Mouse (Mus musculus) lung, adult 18-20 months (tissue): ENCODE measurements around the gene Prkch.
A peak's percentile ranks its signal among the peaks of the same experiment; 100 is the strongest.
"Not testable (repeated sequence)": the region's sequence is repeated elsewhere in the genome, so short reads cannot be mapped to it uniquely, and the experiment has no call there.

ENCODE experiments used
- DNase-seq, 2 experiments: peaks; one replicate each; pipeline ENCODE4 v3.0.0; 2022; ENCODE audit warnings: mixed read lengths in 2 of 2

Prkch gene

GRCm38 (mm10) chr12:73584610-73585240 lies at the start of gene Prkch:
TSS of gene Prkch (plus strand) at chr12:73584796.
- peak; percentile 91 to 93 for DNase-seq

- peak; percentile 69 to 80 for DNase-seq
Observed at GRCm38 (mm10) chr12:73537499-73538138, 47.0 kb upstream of the Prkch start.

DNA sequence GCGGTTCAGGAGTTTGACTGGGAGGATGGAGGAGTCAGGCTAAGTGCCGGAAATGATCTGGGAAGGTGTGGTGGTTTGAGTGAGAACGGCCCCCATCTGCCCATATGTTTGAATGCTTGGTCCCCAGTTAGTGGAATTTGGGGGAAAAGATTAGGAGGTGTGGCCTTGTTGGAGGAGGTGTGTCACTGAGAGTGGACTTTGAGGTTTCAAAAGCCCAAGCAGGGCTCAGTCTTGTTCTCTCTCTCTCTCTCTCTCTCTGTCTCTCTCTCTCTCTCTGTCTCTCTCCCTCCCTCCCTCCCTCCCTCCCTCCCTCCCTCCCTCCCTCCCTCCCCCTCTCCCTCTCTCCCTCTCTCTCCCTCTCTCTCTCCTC lies 46.5 kb upstream of the Prkch start:
- not testable (repeated sequence) for DNase-seq

DNA sequence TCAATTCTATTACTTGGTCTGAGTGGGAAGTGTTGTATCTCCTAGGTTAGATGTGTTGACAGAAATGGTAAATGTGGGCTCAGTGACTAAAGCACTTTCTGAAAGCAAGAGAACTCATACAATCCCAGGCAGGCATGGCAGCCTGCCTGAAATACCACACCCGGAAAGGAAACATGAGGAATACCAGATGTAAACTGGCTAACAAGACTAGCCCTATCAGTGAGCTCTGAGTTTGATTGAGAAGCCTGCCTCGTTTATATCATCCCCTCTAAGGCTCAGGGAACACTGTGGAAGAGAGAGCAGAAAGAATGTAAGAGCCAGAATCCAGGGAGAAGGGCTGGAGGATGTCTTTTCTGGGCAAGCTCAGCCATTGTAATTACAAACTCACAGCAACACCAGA lies 45.4 kb upstream of the Prkch start:
- no peak for DNase-seq

DNA sequence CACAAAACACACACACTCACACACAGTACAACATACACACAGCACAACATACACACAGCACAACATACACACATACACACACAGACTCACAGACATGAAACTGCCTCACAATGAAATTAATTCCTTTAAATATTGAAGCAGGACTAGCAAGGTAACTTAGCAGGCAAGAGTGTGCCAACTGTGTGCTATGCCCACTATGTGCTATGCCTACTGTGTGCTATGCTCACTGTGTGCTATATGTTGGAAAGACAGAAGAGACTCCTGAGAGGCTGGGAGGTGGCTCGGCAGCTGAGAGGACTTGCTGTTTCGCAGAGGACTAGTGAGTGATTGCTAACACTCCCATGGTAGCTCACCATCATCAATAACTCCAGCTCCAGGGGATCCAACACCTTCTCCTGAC lies 44.2 kb upstream of the Prkch start:
- no peak for DNase-seq

- DNase-seq = no peak
Observed at GRCm38 (mm10) chr12:73543191-73543590, 41.4 kb upstream of the Prkch start.

GRCm38 (mm10) chr12:73544736-73545671 lies 39.6 kb upstream of the Prkch start:
- DNase-seq = no peak

DNA sequence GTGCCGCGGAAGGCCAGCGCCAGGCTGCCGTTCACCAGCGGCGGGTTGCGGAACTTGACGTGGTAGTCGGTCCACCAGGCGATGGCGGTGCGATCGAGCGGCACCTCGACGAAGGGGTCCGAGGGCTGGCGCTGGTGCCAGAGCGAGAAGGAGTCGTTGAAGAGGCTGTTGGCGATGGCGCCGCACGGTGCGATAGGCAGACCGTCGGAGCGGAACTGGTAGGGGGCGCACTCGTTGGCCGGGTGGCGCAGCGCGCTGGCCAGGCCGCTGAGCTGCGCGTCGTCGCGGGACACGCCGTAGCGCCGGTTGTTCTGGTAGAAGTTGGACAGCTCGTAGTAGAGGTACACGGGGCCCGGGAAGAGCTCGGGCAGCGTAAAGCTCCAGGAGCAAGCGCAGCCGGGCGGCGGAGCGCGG lies 38.9 kb upstream of the Prkch start:
- DNase-seq = peak; percentile 50

DNA sequence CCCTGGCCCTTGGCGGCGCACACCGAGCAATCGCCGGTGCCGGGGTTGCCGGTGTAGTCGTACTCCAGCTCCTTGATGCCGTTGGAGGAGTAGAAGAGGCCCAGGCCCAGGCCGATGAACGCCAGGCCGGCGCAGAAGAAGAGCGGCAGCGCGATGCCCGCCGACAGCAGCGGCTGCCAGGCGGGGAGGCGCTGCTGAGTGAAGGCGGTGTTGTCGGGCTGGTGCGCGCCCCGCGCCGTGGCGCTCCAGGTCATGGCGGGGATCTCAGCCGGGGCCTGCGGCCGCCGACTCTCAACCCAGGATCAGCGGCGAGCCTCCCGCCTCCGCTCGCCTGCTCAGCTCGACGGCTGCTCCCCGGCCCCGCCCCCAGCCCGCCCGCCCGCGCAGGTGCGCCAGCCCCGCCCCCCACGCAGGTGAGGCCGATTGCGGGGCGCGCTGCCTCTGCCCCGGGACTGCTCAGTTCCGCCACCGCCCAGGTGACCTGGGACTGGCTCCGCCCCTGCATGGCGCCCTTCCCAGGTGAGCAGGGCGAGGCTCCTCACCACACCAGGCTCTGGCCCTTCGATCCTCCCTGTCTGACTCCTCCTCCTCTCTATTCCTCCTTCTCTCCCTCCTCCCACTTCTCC lies 38.4 kb upstream of the Prkch start, which contains the start of gene Tmem30b:
TSS of gene Tmem30b (minus strand) at position 307 of the 626 bp plus-strand sequence.
- peak; percentile 84 to 89 for DNase-seq

DNA sequence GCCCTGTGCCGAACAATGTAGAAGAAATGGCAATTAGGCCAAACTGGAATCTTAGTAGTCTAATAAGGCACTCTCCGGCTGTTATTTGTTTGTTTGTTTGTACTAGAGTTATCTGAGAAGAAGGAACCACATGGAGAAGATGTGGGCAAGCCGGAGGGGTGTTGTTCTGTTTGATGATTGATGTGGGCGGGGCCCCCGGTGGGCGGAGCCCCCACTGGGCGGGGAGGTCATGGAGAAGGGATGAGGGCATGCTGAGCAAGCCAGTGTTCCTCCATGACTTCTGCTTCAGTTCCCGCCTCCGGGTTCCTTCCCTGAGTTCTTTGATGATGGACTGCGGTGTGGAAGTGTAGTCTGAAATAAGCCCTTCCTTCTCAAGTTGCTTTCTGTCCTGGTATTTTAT lies 37.0 kb upstream of the Prkch start:
- no peak for DNase-seq

DNA sequence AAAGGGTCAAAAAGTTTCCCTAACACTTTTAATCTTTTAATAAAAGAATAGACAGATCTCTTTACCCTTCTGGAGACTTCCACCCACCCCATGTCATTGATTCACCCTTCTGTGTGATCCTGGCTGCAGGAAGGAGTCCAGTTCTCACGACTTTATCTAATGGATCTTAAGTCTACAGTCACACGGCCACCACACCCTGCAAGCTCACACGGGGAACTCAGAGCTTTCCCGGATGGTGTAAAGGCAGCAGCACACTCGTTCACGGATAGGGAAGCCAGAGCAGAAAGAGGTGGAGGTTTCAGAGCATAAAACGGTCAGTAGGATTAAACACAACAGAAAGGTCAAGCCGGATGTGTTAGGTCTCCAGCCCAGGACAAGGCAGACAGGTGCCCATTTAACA lies 36.3 kb upstream of the Prkch start:
- DNase-seq = no peak

- DNase-seq = peak; percentile 49 to 77
Observed at GRCm38 (mm10) chr12:73554155-73554554, 30.4 kb upstream of the Prkch start.

GRCm38 (mm10) chr12:73558525-73559195 lies 25.9 kb upstream of the Prkch start:
- no peak for DNase-seq

DNA sequence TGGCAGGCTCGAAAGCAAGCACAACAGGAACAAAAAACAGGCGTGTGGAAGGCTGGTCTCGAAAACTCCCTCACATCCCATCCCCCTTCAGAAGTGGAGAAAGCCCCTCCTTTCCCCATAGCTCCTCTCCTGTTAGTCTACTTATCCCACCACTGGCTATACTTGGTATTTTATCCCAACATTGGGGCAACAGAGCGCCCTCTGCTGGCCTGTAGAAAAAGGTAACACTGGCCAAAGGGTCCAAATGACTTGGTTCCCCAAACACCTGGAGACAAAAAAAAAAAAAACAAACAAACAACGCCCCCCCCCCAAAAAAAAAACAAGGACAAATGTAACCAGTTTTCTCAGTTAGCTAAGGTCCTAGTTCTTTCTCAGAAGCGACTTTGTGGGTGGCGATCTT lies 24.5 kb upstream of the Prkch start:
- DNase-seq = no peak

GRCm38 (mm10) chr12:73563122-73563521 lies 21.5 kb upstream of the Prkch start:
- DNase-seq = not testable (repeated sequence)

DNA sequence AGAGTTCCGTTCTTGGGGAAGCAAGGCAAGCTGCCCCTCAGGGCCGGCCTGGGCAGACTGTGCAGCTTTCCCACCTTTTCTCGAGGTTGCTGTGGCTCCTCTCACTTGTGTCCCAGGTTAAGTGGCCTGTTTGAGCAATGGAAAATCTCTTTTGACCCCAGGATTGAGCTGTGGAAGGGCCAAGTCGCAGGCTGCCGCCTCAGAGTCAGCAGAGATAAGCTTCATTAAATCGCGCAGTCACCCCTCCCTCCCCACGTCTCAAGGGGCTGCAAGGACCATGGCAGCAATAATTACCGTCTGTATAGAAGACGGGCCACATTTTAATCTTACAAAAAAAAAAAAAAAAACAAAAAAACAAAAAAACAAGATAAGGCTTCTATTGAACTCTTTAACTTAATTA lies 20.4 kb upstream of the Prkch start:
- DNase-seq = no peak

DNA sequence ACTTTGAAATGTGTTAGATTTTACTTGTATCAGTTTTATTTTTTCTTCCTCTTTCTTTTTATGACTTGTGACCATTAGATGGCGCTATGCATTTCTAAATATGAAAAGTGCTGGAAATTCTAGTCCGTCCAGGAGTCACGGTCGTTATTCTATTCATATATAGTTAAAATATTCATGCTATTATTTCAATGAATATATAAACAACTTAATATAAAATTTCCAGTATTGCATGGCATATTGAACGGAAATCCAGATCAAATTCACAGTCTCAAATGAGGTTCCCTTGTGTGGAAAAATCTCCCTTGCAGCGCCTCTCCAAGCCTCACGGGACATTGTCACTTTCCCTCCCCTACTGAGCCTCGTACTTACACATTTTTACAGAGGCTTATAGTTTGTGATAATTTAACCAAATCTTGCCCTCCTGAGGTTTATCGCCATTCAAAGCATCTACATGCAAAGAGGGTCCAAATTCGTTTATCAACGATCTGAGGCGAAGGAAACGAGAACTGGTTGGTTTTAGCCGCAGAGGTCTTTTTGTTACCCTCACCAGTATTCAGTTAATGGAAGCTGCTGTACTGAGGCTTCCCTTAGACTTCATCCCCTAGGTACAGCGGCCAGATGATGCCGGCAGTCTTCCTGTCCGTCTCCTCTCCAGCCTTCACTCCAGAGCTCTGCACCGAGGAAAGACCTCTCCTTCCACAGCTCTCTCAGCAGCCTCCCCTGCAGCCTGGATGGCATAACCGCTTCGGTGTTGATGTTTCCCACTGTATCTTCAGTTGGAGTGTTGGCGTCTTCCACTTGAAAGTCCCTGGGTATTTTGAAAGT lies 19.6 kb upstream of the Prkch start:
- DNase-seq = no peak

GRCm38 (mm10) chr12:73565620-73565969 lies 19.0 kb upstream of the Prkch start:
- DNase-seq = no peak

DNA sequence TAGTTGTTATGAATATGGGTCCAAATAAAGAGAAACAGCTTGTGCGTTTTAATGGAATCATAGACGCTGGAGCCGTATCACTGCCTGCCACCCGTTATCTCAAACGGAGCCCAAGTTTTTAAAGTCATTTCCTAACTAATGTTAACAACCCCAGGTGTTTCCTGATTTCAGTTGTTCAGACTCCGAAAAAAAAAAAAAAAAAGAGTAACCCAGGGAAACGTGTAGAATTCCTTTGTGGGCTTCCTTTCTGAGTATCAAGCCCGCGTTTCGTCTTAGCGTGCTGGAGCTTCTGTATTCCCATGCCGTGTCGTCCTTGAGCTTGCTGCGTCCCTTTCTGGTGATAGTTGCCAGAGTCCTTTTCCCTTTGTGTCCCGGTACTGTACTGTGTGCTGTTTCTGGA lies 10.0 kb upstream of the Prkch start:
- peak in 1 of 2 experiments; percentile 14 for DNase-seq

DNA sequence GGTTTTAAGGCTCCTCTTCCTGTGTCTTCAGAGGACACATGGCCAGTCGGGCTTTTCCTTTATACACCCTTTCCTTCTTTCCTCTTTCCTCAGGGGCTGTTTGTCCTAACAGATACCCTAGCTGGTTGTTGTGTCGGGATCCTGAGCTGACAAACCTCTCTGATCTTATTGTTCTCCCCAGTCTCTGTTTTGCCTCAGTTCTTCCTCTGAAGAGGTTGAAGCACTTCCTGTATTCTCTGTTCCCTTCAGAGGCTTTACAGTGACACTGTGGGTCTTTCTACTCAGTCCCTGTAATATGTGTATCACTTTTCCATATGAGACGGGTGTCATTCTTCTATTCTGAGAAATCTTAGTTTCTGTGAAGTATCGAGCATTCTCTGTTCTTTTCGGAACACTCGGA lies 6.5 kb upstream of the Prkch start:
- DNase-seq = no peak

DNA sequence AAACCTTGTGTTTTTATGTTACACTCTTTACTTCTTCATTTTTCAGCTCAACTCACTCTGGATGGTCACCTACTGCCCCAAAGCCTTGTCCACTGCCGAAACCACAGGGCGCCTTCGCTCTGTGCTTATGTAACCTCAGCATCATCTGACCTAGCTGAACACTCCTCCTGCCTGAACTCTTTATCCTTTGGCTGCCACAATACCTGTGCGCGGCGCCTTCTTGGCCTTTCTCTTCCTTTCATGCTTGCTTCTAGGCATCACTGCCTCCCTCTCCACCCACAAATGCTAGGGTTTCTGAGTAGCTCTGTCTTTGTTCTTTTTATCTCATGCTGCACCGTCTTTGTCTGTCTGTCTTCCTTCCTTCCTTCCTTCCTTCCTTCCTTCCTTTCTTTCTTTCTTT lies 3.8 kb upstream of the Prkch start:
- DNase-seq = no peak

GRCm38 (mm10) chr12:73583318-73583717 lies 1.3 kb upstream of the Prkch start:
- peak; percentile 24 to 41 for DNase-seq
